Mouse (Mus musculus): ENCODE measurements around the gene Rnf157.
"Not testable (repeated sequence)": the region's sequence is repeated elsewhere in the genome, so short reads cannot be mapped to it uniquely, and the experiment has no call there.

The Rnf157 gene

DNA sequence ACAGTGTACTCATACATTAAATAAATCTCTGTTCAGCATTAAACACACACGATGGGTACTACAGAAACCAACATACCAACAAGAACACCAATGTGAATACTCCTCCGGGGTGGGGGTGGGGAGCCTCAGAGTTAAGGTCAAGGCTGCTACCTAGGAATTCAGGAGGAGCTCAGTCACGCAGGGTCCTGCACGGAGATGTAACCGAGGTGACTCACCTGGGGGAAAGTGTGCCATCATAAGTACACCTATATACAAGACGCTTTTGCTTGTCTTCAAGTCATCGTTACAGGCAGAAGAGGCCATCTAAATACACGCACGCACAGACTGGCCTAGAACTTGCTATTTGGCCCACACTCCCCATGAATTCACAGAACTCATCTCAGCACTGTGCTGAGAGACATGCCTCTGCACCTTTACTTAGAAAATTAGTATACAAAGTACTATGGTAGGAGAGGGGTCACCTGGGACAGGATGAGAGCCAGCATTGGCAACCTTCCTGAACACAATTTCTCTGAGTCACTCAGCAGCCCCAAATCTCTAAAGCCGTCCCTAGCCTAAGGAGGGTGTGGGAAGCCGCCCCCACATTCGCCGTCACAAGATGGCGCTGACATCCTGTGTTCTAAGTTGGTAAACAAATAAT, 23.9 kb downstream of the Rnf157 start:
- in situ Hi-C loops (cut with MboI, MseI): no loop called here

DNA sequence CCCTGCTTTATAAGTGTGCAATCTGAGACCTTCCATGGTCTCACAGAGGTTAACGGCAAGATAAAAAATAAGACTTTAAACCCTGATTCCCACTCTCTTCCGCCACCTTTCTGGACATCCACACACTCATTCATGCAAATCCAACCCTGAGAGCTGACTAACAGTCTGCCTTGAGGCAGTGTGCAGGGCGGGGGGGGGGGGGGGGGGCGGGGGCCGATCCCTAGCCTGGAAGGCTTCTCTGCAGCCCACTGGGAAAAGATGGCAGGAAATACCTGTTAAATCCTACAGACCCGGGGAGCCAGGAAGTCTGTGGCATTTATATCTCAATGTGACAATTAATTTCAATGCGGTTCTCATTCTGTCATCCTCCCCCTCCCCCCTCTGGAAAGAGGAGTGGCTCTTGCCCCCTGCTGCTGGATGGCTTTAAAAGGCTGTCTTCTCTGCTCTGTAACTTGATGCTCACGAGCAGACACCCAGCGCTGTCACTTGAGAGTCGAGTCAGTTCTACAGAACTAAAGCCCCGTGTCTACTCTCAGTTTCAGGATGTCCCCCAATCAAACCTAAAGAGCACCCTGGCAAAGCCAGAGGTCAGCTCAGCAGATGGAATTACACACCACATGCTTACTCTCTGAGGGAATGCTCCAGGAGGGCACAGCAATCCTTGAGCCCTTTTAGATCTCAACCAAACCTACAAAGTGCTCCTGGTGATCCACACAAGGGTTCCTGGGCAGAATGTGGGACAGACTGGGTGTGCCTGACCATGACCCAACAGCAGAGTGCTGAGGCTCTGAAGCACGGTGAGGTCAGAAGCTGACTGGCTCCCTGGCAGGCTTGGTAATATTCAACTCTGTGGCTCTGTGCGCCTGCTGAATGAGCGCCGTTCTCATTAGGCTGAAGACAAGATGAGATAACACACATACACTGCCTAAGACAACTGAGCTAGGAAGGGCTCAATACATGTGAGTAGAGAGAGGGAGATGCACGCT, 25.5 kb downstream of the Rnf157 start:
- in situ Hi-C loops (cut with MboI, MseI): no loop called here

GRCm38 (mm10) chr11:116385999-116386398, 26.8 kb downstream of the Rnf157 start:
- in situ Hi-C loops (cut with MboI, MseI): no loop called here

GRCm38 (mm10) chr11:116384171-116384570, 28.7 kb downstream of the Rnf157 start:
- in situ Hi-C loops (cut with MboI, MseI): no loop called here

DNA sequence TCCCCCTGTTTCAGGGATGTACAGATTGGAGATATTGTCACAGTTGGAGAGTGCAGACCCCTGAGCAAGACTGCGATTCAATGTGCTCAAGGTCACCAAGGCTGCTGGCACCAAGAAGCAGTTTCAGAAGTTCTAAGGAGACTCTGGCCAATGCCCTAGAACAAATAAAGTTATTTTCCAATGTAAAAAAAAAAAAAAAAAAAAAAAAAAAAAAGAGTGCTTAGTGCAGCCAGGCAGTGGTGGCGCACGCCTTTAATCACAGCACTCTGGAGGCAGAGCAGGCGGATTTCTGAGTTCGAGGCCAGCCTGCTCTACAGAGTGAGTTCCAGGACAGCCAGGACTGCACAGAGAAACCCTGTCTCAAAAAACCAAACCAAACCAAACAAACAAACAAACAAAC, 29.8 kb downstream of the Rnf157 start:
- in situ Hi-C loops (cut with MboI, MseI): not testable (repeated sequence)

- in situ Hi-C loops (cut with MboI, MseI): no loop called here
Observed at GRCm38 (mm10) chr11:116380767-116381166, 32.1 kb downstream of the Rnf157 start.

GRCm38 (mm10) chr11:116379530-116379929, 33.3 kb downstream of the Rnf157 start:
- in situ Hi-C loops (cut with MboI, MseI): no loop called here

GRCm38 (mm10) chr11:116376945-116377661, 35.7 kb downstream of the Rnf157 start:
- in situ Hi-C loops (cut with MboI, MseI): no loop called here

- in situ Hi-C loops (cut with MboI, MseI): no loop called here
Observed at GRCm38 (mm10) chr11:116371894-116372450, 40.9 kb downstream of the Rnf157 start.

- in situ Hi-C loops (cut with MboI, MseI): loop anchor here (10.0 kb wide), 1 partner anchor 295 kb away; no protein-coding TSS in a partner anchor
Observed at GRCm38 (mm10) chr11:116369633-116370032, 43.2 kb downstream of the Rnf157 start.

- in situ Hi-C loops (cut with MboI, MseI): loop anchor here (10.0 kb wide), 1 partner anchor 296 kb away; no protein-coding TSS in a partner anchor
Observed at GRCm38 (mm10) chr11:116369051-116369450, 43.8 kb downstream of the Rnf157 start.

GRCm38 (mm10) chr11:116368116-116368515, 44.7 kb downstream of the Rnf157 start:
- in situ Hi-C loops (cut with MboI, MseI): loop anchor here (10.0 kb wide), 1 partner anchor 297 kb away; no protein-coding TSS in a partner anchor

GRCm38 (mm10) chr11:116366647-116367046, 46.2 kb downstream of the Rnf157 start:
- in situ Hi-C loops (cut with MboI, MseI): loop anchor here (10.0 kb wide), 1 partner anchor 298 kb away; no protein-coding TSS in a partner anchor

DNA sequence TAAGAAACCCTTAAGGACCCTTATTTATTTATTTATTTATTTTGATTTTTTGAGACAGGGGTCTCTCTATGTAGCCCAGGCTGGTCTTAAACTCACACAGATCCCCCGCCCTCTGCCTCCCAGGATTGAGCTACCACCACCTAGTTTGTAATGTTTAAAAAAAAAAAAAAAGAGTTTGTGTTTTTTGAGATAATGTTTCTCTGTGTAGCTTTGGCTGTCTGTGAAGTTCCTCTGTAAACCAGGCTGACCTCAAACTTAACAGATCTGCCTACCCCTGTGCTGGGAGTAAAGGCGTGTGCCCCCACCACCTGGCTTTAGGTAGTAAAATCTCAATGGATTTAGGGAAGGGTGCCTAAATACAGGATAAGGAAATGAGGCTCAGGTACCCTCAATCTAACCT, 46.7 kb downstream of the Rnf157 start:
- in situ Hi-C loops (cut with MboI, MseI): loop anchor here (10.0 kb wide), 1 partner anchor 299 kb away; no protein-coding TSS in a partner anchor

DNA sequence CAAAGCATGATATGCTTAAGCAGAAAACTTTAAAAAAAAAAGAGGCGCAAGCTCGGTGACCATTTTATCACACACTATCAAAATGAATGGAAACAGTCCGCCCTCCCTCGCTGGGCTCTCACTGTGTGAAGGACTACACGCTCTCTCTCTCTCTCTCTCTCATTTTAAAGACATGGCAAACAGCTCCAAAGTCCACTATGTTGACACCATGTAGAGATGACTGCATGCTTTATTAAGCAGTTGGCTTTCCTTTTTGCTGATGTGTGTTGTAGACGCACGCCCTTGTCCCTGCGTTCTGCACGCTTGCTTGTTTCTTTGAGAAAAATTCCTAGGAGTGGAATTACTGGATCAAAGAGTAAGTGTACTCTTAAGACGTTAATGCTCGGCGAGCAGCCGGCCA, 47.4 kb downstream of the Rnf157 start:
- in situ Hi-C loops (cut with MboI, MseI): loop anchor here (10.0 kb wide), 1 partner anchor 299 kb away; no protein-coding TSS in a partner anchor

- in situ Hi-C loops (cut with MboI, MseI): loop anchor here (10.0 kb wide), 1 partner anchor 303 kb away; no protein-coding TSS in a partner anchor
Observed at GRCm38 (mm10) chr11:116362015-116362414, 50.8 kb downstream of the Rnf157 start.

DNA sequence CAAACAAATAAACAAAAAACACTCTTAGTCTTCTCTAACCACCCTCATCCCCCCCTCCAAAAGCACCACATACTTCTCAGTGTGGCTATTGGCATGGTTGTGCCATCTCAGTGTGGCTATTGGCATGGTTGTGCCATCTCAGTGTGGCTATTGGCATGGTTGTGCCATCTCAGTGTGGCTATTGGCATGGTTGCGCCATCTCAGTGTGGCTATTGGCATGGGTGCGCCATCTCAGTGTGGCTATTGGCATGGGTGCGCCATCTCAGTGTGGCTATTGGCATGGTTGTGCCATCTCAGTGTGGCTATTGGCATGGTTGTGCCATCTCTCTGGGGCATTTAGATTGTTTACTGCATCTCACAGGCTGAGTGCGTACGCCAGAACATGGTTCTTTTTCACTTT, 51.9 kb downstream of the Rnf157 start:
- in situ Hi-C loops (cut with MboI, MseI): loop anchor here (10.0 kb wide), 1 partner anchor 304 kb away; no protein-coding TSS in a partner anchor

DNA sequence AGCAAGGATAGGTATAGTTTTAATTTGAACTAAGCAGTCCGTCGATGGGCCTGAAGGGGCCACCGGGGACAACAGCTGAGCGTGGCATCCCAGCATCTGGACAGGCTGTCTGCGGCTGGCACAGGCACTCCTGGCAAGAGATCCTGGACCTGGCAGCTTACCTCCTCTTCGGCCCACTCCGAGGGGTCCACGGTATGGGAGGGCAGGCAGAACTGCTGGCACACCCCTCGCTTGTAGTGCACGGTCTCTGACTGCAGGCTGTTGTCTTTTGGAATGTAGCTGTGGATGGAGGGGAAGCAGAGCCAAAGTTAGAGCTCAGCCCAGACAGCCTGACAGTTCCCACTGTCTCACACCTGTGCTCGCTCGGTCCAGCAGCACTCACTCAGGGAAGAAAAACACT, 53.2 kb downstream of the Rnf157 start:
- in situ Hi-C loops (cut with MboI, MseI): loop anchor here (10.0 kb wide), 1 partner anchor 305 kb away; no protein-coding TSS in a partner anchor

GRCm38 (mm10) chr11:116358926-116359637, 53.8 kb downstream of the Rnf157 start:
- in situ Hi-C loops (cut with MboI, MseI): no loop called here

GRCm38 (mm10) chr11:116354521-116354920, 58.3 kb downstream of the Rnf157 start:
- in situ Hi-C loops (cut with MboI, MseI): no loop called here

Measured in T-helper 1 cell (primary cell).